Mouse (Mus musculus) cerebellum, adult 2 months (tissue): ENCODE data around the gene Zdhhc12.

Experiments
- CTCF ChIP-seq: fragments of 200-500 bp; IDR thresholded peaks from 2 replicates; pipeline ENCODE4 v1.5.1; 2011; ENCODE audit warnings: low read depth, mild to moderate bottlenecking, control low read depth, low read length, moderate library complexity, borderline replicate concordance; ENCODE audit not compliant: insufficient read depth
- POLR2A ChIP-seq: fragments of 200-500 bp; IDR thresholded peaks from 2 replicates; pipeline ENCODE4 v1.6.1; 2011; ENCODE audit warnings: low read length, control low read depth, borderline replicate concordance; ENCODE audit not compliant: insufficient read depth

DNA sequence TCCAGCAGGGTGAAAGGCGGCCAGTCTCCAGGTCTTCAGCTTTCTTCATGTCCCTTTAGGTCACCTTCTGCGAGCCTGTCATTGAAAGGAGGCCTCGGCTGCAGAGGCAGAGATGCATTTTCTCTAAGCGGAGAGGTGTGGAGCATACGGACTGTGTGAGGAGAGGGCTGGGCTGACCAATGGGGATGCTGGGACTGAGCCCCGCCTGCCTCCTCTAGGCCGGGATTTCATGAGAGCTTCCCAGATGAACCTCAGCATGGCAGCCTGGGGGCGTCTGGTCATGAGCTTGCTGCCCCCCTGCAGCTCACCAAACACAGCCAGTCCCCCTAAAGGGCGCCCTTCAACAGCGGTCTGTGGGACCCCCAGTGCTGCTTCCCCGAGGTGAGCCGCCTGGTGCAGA is 8.8 kb downstream of the Zdhhc12 start:
- TF ChIP-seq POLR2A (no peak), CTCF (no peak)
